Mouse (Mus musculus) CH12.LX (cell line): ENCODE measurements at regions not wholly inside any gene's neighbourhood (a gene's known extent, or its start where the extent isn't known, plus 50 kb on each side); places are given as distances from the start of the nearest gene placed in this dataset.

Experiments used
- DNase-seq: peaks from one replicate; pipeline ENCODE4 v3.0.0-alpha.2; 2013; ENCODE audit errors: extremely low read depth
- H3K27ac ChIP-seq: 2 replicates; pipeline ENCODE4 v1.5.1; 2012; ENCODE audit warnings: low read depth, mild to moderate bottlenecking, control low read depth, moderate library complexity; ENCODE audit not compliant: insufficient read depth
- H3K27me3 ChIP-seq: replicated peaks from 2 replicates; pipeline ENCODE3; 2012; ENCODE audit warnings: inconsistent platforms
- H3K36me3 ChIP-seq, 2 experiments: replicated peaks in 1 of 2; 2 replicates each; pipeline versions ENCODE3 to v1.6.1; 2012; ENCODE audit warnings: inconsistent platforms in 1 of 2, low read length in 1 of 2, mild to moderate bottlenecking in 1 of 2, mixed read lengths in 1 of 2, moderate library complexity in 1 of 2; ENCODE audit not compliant: control insufficient read depth in 1 of 2, insufficient read depth in 1 of 2
- H3K4me1 ChIP-seq, 2 experiments: 2 replicates each; pipeline ENCODE4 v1.6.1; 2012; ENCODE audit warnings: inconsistent platforms in 1 of 2, moderate library complexity in 1 of 2; ENCODE audit not compliant: insufficient read depth in 2 of 2, control insufficient read depth in 1 of 2
- H3K4me2 ChIP-seq: 2 replicates; pipeline ENCODE4 v1.6.1; 2012; ENCODE audit warnings: low read depth, mild to moderate bottlenecking, control low read depth; ENCODE audit not compliant: poor library complexity, insufficient read depth, severe bottlenecking
- H3K4me3 ChIP-seq, 3 experiments: fragments of 150-350 bp in 1 of 3; sonication (generic) in 1 of 3; replicated peaks in 1 of 3; 2 replicates each; pipeline versions ENCODE3 to v1.5.1; 2011 to 2012; ENCODE audit warnings: low read depth in 2 of 3, low read length in 2 of 3, mild to moderate bottlenecking in 2 of 3, moderate library complexity in 2 of 3, control low read depth in 1 of 3, improper control_type of control experiment in 1 of 3, inconsistent platforms in 1 of 3, mixed read lengths in 1 of 3; ENCODE audit not compliant: poor library complexity in 1 of 3
- H3K79me2 ChIP-seq: replicated peaks from 2 replicates; pipeline ENCODE4 v1.6.1; 2012; ENCODE audit warnings: mild to moderate bottlenecking, moderate library complexity; ENCODE audit not compliant: control insufficient read depth, poor library complexity, insufficient read depth, severe bottlenecking; ENCODE audit errors: extremely low read depth
- H3K9ac ChIP-seq: 2 replicates; pipeline ENCODE4 v1.6.1; 2012; ENCODE audit warnings: low read depth, mild to moderate bottlenecking, control low read depth, moderate library complexity; ENCODE audit not compliant: insufficient read depth
- H3K9me3 ChIP-seq: replicated peaks from 2 replicates; pipeline ENCODE3; 2012; ENCODE audit warnings: low read length, inconsistent platforms, mixed read lengths
- BHLHE40 ChIP-seq: IDR thresholded peaks from 2 replicates; pipeline ENCODE4 v1.6.1; 2011; ENCODE audit warnings: mild to moderate bottlenecking, low read depth, low read length, improper control_type of control experiment
- CHD1 ChIP-seq: IDR thresholded peaks from 2 replicates; pipeline ENCODE4 v1.6.1; 2012; ENCODE audit warnings: low read depth, low read length, improper control_type of control experiment, inconsistent platforms
- CHD2 ChIP-seq: IDR thresholded peaks from 2 replicates; pipeline ENCODE4 v1.6.1; 2011; ENCODE audit warnings: low read length, improper control_type of control experiment
- E2F4 ChIP-seq: IDR thresholded peaks from 2 replicates; pipeline ENCODE4 v1.6.1; 2011; ENCODE audit warnings: low read depth, low read length, improper control_type of control experiment; ENCODE audit not compliant: insufficient replicate concordance
- ELF1 ChIP-seq: IDR thresholded peaks from 2 replicates; pipeline ENCODE4 v1.6.1; 2014; ENCODE audit warnings: low read depth, mild to moderate bottlenecking, inconsistent platforms, low read length, improper control_type of control experiment
- EP300 ChIP-seq: IDR thresholded peaks from 2 replicates; pipeline ENCODE4 v1.6.1; 2011; ENCODE audit warnings: low read length, improper control_type of control experiment
- ETS1 ChIP-seq: conservative IDR thresholded peaks from 2 replicates; pipeline ENCODE4 v1.6.1; 2012; ENCODE audit warnings: low read depth, mild to moderate bottlenecking, inconsistent platforms, low read length, improper control_type of control experiment, moderate library complexity
- GABPA ChIP-seq: IDR thresholded peaks from 2 replicates; pipeline ENCODE4 v1.6.1; 2012; ENCODE audit warnings: low read depth, low read length, improper control_type of control experiment, inconsistent platforms; ENCODE audit not compliant: insufficient replicate concordance
- IRF4 ChIP-seq: IDR thresholded peaks from 2 replicates; pipeline ENCODE4 v1.6.1; 2014; ENCODE audit warnings: low read depth, mild to moderate bottlenecking, inconsistent platforms, low read length, improper control_type of control experiment
- JUN ChIP-seq: IDR thresholded peaks from 2 replicates; pipeline ENCODE4 v1.6.1; 2011; ENCODE audit warnings: low read depth, mild to moderate bottlenecking, low read length, improper control_type of control experiment, moderate library complexity; ENCODE audit not compliant: insufficient read depth
- JUND ChIP-seq: conservative IDR thresholded peaks from 2 replicates; pipeline ENCODE4 v1.6.1; 2011; ENCODE audit warnings: low read depth, low read length, improper control_type of control experiment
- KAT2A ChIP-seq: IDR thresholded peaks from 2 replicates; pipeline ENCODE4 v1.6.1; 2012; ENCODE audit warnings: low read length, improper control_type of control experiment, inconsistent platforms; ENCODE audit not compliant: insufficient replicate concordance
- MAX ChIP-seq: IDR thresholded peaks from 2 replicates; pipeline ENCODE4 v1.6.1; 2011; ENCODE audit warnings: low read length, improper control_type of control experiment
- MAZ ChIP-seq: IDR thresholded peaks from 2 replicates; pipeline ENCODE4 v1.6.1; 2012; ENCODE audit warnings: low read depth, mild to moderate bottlenecking, inconsistent platforms, low read length, improper control_type of control experiment, moderate library complexity
- MXI1 ChIP-seq: IDR thresholded peaks from 2 replicates; pipeline ENCODE4 v1.6.1; 2011; ENCODE audit warnings: mild to moderate bottlenecking, low read depth, low read length, improper control_type of control experiment
- NELFE ChIP-seq: IDR thresholded peaks from 2 replicates; pipeline ENCODE4 v1.6.1; 2011; ENCODE audit warnings: low read depth, low read length, improper control_type of control experiment
- NRF1 ChIP-seq: IDR thresholded peaks from 2 replicates; pipeline ENCODE4 v1.6.1; 2014; ENCODE audit warnings: low read depth, mild to moderate bottlenecking, inconsistent platforms, low read length, improper control_type of control experiment, moderate library complexity
- PAX5 ChIP-seq: IDR thresholded peaks from 2 replicates; pipeline ENCODE4 v1.6.1; 2012; ENCODE audit warnings: low read length, inconsistent platforms, mixed read lengths
- TBP ChIP-seq: conservative IDR thresholded peaks from 2 replicates; pipeline ENCODE4 v1.6.1; 2011; ENCODE audit warnings: low read depth, low read length, improper control_type of control experiment
- UBTF ChIP-seq: IDR thresholded peaks from 2 replicates; pipeline ENCODE4 v1.6.1; 2012; ENCODE audit warnings: low read depth, mild to moderate bottlenecking, inconsistent platforms, low read length, improper control_type of control experiment, moderate library complexity
- USF1 ChIP-seq: IDR thresholded peaks from 2 replicates; pipeline ENCODE4 v1.6.1; 2014; ENCODE audit warnings: low read depth, mild to moderate bottlenecking, inconsistent platforms, low read length, improper control_type of control experiment
- USF2 ChIP-seq: conservative IDR thresholded peaks from 2 replicates; pipeline ENCODE4 v1.6.1; 2011; ENCODE audit warnings: low read depth, low read length, improper control_type of control experiment
- ZC3H11A ChIP-seq: IDR thresholded peaks from 2 replicates; pipeline ENCODE4 v1.6.1; 2012; ENCODE audit warnings: low read depth, mild to moderate bottlenecking, inconsistent platforms, low read length, improper control_type of control experiment
- ZMIZ1 ChIP-seq: IDR thresholded peaks from 2 replicates; pipeline ENCODE4 v1.6.1; 2012; ENCODE audit warnings: low read depth, mild to moderate bottlenecking, inconsistent platforms, low read length, improper control_type of control experiment
- ZNF384 ChIP-seq: IDR thresholded peaks from 2 replicates; pipeline ENCODE4 v1.6.1; 2012; ENCODE audit warnings: low read depth, low read length, improper control_type of control experiment, inconsistent platforms
- dilution Hi-C: fragments of 300-500 bp; cut with MboI; formaldehyde crosslinking; loops from 2 replicates; pipeline ENCODE4 v1.14.3; 2020; ENCODE audit warnings: low sequenced_read_pairs; ENCODE audit not compliant: extremely low pct_unique_long_range_greater_than_20kb, extremely low pct_ligation_motif_present
- in situ Hi-C: fragments of 300-500 bp; cut with MboI; formaldehyde crosslinking; loops from 3 replicates; pipeline ENCODE4 v1.14.3; 2019; ENCODE audit warnings: low sequenced_read_pairs, low pct_ligation_motif_present, low pct_unique_long_range_greater_than_20kb, mixed read lengths

GRCm38 (mm10) chr11:17686806-17687205 lies 266.9 kb downstream of the Etaa1 start:
- Histone ChIP-seq H3K36me3 (no peaks in the 10 kb centered on the region), H3K9ac (no peak overlapping the region), H3K4me3 (no peak overlapping the region), H3K4me1 (peaks cover 0 to 23% of the 10 kb centered on the region in 2 experiments; a peak in 2 of 4 replicates), H3K27me3 (no peaks in the 10 kb centered on the region), H3K9me3 (peaks cover 8% of the 10 kb centered on the region), H3K4me2 (no peak overlapping the region), H3K27ac (no peak overlapping the region), H3K79me2 (no peaks in the 10 kb centered on the region)
- in situ Hi-C loops: loop anchor here (25.0 kb wide), 1 partner anchor 300 kb away; no protein-coding TSS in a partner anchor
- DNase-seq: no peak
- no peak for TF ChIP-seq MXI1
- dilution Hi-C loops: no loop called here

GRCm38 (mm10) chr11:17694145-17694544 lies 259.5 kb downstream of the Etaa1 start:
- dilution Hi-C loops: no loop called here
- H3K27me3 ChIP-seq: no peaks in the 10 kb centered on the region
- in situ Hi-C loops: loop anchor here (25.0 kb wide), 1 partner anchor 293 kb away; no protein-coding TSS in a partner anchor
- H3K4me3 ChIP-seq: no peak overlapping the region
- TF ChIP-seq JUND (no peak), EP300 (peak; percentile 41; the same call in 1 of the 2 replicates), MAX (no peak), ETS1 (peak; percentile 45), USF1 (no peak), USF2 (no peak), KAT2A (no peak), MXI1 (no peak), UBTF (no peak), CHD2 (no peak), ZC3H11A (no peak), GABPA (no peak), NRF1 (no peak), TBP (no peak), BHLHE40 (peak; percentile 63), IRF4 (no peak; the same call in 1 of the 2 replicates), NELFE (no peak), ZNF384 (no peak), ZMIZ1 (no peak), MAZ (no peak), E2F4 (no peak), ELF1 (no peak), JUN (no peak), CHD1 (no peak), PAX5 (no peak)
- H3K4me2 ChIP-seq: no peak overlapping the region
- no peaks in the 10 kb centered on the region for H3K36me3 ChIP-seq
- H3K27ac ChIP-seq: no peak overlapping the region
- H3K4me1 ChIP-seq: peaks cover 2 to 27% of the 10 kb centered on the region in 2 experiments; a peak in 3 of 4 replicates
- no peaks in the 10 kb centered on the region for H3K79me2 ChIP-seq
- no peaks in the 10 kb centered on the region for H3K9me3 ChIP-seq
- no peak overlapping the region for H3K9ac ChIP-seq
- DNase-seq: peak; percentile 72
